Mouse (Mus musculus): Measurements from ENCODE around the gene Ube2c. TPM values are rescaled to one million over a fixed set of nuclear protein-coding genes. Genes with fewer than 3 reads are reported as not detected.

Ube2c gene
- polyA plus RNA-seq, 1 experiment from 2014 or later: 687 TPM

Other genes starting within 250 kb of the Ube2c start
- gene Wfdc2, start 207.5 kb upstream of the Ube2c start, polyA plus RNA-seq (2016; fragmentation: Nextera tagmentation; extraction: Ambion mirVana): 2.1 and 3.2 TPM in 2 replicates
- not detected in 2 replicates for gene Spint3, start 196.4 kb upstream of the Ube2c start, polyA plus RNA-seq (2016; fragmentation: Nextera tagmentation; extraction: Ambion mirVana)
- 0.26 TPM in 1 of 2 replicates, not detected in the other for gene Wfdc6a, start 184.5 kb upstream of the Ube2c start, polyA plus RNA-seq (2016; fragmentation: Nextera tagmentation; extraction: Ambion mirVana)
- gene Eppin, start 176.3 kb upstream of the Ube2c start, polyA plus RNA-seq (2016; fragmentation: Nextera tagmentation; extraction: Ambion mirVana): not detected in 2 replicates
- gene Wfdc6b, start 156.4 kb upstream of the Ube2c start, polyA plus RNA-seq (2016; fragmentation: Nextera tagmentation; extraction: Ambion mirVana): not detected in 2 replicates
- gene Wfdc8, start 156.3 kb upstream of the Ube2c start, polyA plus RNA-seq (2016; fragmentation: Nextera tagmentation; extraction: Ambion mirVana): not detected in 2 replicates
- gene Wfdc16, start 131.1 kb upstream of the Ube2c start, polyA plus RNA-seq (2016; fragmentation: Nextera tagmentation; extraction: Ambion mirVana): not detected in 2 replicates
- not detected in 2 replicates for gene Wfdc10, start 113.9 kb upstream of the Ube2c start, polyA plus RNA-seq (2016; fragmentation: Nextera tagmentation; extraction: Ambion mirVana)
- not detected in 2 replicates for gene Wfdc9, start 113.3 kb upstream of the Ube2c start, polyA plus RNA-seq (2016; fragmentation: Nextera tagmentation; extraction: Ambion mirVana)
- not detected in 2 replicates for gene Wfdc11, start 95.8 kb upstream of the Ube2c start, polyA plus RNA-seq (2016; fragmentation: Nextera tagmentation; extraction: Ambion mirVana)
- not detected in 2 replicates for gene Wfdc13, start 84.8 kb upstream of the Ube2c start, polyA plus RNA-seq (2016; fragmentation: Nextera tagmentation; extraction: Ambion mirVana)
- gene Spint4, start 71.4 kb upstream of the Ube2c start, polyA plus RNA-seq (2016; fragmentation: Nextera tagmentation; extraction: Ambion mirVana): not detected in 2 replicates
- not detected in 2 replicates for gene Spint5, start 54.6 kb upstream of the Ube2c start, polyA plus RNA-seq (2016; fragmentation: Nextera tagmentation; extraction: Ambion mirVana)
- 0.48 and 0.93 TPM in 2 replicates for gene Wfdc3, start 24.0 kb upstream of the Ube2c start, polyA plus RNA-seq (2016; fragmentation: Nextera tagmentation; extraction: Ambion mirVana)
- 56.9 and 61.0 TPM in 2 replicates for gene Dnttip1, start 23.9 kb upstream of the Ube2c start, polyA plus RNA-seq (2016; fragmentation: Nextera tagmentation; extraction: Ambion mirVana)
- 0.66 and 1.8 TPM in 2 replicates for gene Tnnc2, start 10.1 kb downstream of the Ube2c start, polyA plus RNA-seq (2016; fragmentation: Nextera tagmentation; extraction: Ambion mirVana)
- 5.5 TPM in 2 replicates for gene Snx21, start 15.9 kb downstream of the Ube2c start, polyA plus RNA-seq (2016; fragmentation: Nextera tagmentation; extraction: Ambion mirVana)
- 20.3 and 21.5 TPM in 2 replicates for gene Acot8, start 35.0 kb downstream of the Ube2c start, polyA plus RNA-seq (2016; fragmentation: Nextera tagmentation; extraction: Ambion mirVana)
- gene Zswim3, start 35.2 kb downstream of the Ube2c start, polyA plus RNA-seq (2016; fragmentation: Nextera tagmentation; extraction: Ambion mirVana): 4.8 and 5.9 TPM in 2 replicates
- 8.9 and 9.1 TPM in 2 replicates for gene Zswim1, start 52.8 kb downstream of the Ube2c start, polyA plus RNA-seq (2016; fragmentation: Nextera tagmentation; extraction: Ambion mirVana)
- not detected in 2 replicates for gene Spata25, start 58.6 kb downstream of the Ube2c start, polyA plus RNA-seq (2016; fragmentation: Nextera tagmentation; extraction: Ambion mirVana)
- 66.7 and 69.3 TPM in 2 replicates for gene Ctsa, start 63.0 kb downstream of the Ube2c start, polyA plus RNA-seq (2016; fragmentation: Nextera tagmentation; extraction: Ambion mirVana)
- 2.1 and 2.2 TPM in 2 replicates for gene Neurl2, start 63.6 kb downstream of the Ube2c start, polyA plus RNA-seq (2016; fragmentation: Nextera tagmentation; extraction: Ambion mirVana)
- 8.4 and 8.7 TPM in 2 replicates for gene Pltp, start 87.8 kb downstream of the Ube2c start, polyA plus RNA-seq (2016; fragmentation: Nextera tagmentation; extraction: Ambion mirVana)
- gene Pcif1, start 109.4 kb downstream of the Ube2c start, polyA plus RNA-seq (2016; fragmentation: Nextera tagmentation; extraction: Ambion mirVana): 48.6 and 51.5 TPM in 2 replicates
- 10.5 and 11.2 TPM in 2 replicates for gene Zfp335, start 141.9 kb downstream of the Ube2c start, polyA plus RNA-seq (2016; fragmentation: Nextera tagmentation; extraction: Ambion mirVana)
- 1.9 TPM in 2 replicates for gene Mmp9, start 170.9 kb downstream of the Ube2c start, polyA plus RNA-seq (2016; fragmentation: Nextera tagmentation; extraction: Ambion mirVana)
- 0.50 and 0.63 TPM in 2 replicates for gene Slc12a5, start 190.9 kb downstream of the Ube2c start, polyA plus RNA-seq (2016; fragmentation: Nextera tagmentation; extraction: Ambion mirVana)

Measured in liver, embryonic 12.5 days (tissue).